Mouse (Mus musculus) fibroblast of lung, adult 2 months (primary cell): ENCODE data around the gene Rabepk.
"Not testable (repeated sequence)": the region's sequence is repeated elsewhere in the genome, so short reads cannot be mapped to it uniquely, and the experiment has no call there.

Source experiments
- DNase-seq: peaks from one replicate; pipeline ENCODE4 v3.0.0-alpha.2; 2011; ENCODE audit warnings: low read depth

Rabepk gene

GRCm38 (mm10) chr2:34804172-34804571 is 4.5 kb upstream of the Rabepk start:
- DNase-seq = no peak

- DNase-seq = no peak
Measured at GRCm38 (mm10) chr2:34803746-34804145, 4.0 kb upstream of the Rabepk start.

- not testable (repeated sequence) for DNase-seq
Measured at GRCm38 (mm10) chr2:34802565-34803245, 3.0 kb upstream of the Rabepk start.

- DNase-seq = peak; percentile 97
Measured at GRCm38 (mm10) chr2:34801516-34802482, 2.1 kb upstream of the Rabepk start.

- DNase-seq = no peak
Measured at GRCm38 (mm10) chr2:34800371-34800770, 659 bp upstream of the Rabepk start.

DNA sequence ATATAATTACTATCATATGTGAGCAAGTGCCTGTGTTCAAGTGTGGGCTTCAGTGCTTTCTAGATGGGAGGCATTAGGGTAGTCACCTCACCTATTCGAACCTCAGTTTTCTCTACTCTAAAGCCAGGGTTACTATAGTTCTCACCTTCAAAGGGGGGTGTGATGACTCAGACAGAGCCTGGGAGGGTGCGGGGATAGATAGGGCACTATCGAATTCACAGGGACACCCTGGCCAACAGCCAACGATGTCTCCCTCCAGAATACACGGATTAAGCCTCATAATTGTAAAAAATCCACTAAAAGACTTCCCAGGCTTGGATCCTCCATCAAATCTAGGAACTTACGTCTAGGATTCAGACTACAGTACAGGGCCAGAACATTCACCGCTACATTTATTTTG is 4.3 kb downstream of the Rabepk start:
- no peak for DNase-seq

DNA sequence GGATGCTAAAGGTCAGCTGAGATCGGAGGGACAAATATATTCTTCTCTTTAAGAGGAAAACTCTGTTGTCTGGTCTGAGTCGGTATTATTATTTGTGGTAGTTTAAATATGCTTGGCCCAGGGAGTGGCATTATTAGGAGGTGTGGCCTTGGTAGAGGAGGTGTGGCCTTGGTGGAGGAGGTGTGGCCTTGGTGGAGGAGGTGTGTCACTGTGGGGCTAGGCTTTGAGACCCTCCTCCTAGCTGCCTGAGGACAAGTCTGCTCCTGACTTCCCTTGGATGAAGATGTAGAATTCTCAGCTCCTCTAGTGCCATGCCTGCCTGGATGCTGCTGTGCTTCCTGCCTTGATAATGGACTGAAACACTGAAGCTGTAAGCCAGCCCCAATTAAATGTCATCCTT is 5.2 kb downstream of the Rabepk start:
- DNase-seq = no peak

- not testable (repeated sequence) for DNase-seq
Measured at GRCm38 (mm10) chr2:34792543-34792942, 7.2 kb downstream of the Rabepk start.

- DNase-seq = no peak
Measured at GRCm38 (mm10) chr2:34790282-34790681, 9.4 kb downstream of the Rabepk start.

DNA sequence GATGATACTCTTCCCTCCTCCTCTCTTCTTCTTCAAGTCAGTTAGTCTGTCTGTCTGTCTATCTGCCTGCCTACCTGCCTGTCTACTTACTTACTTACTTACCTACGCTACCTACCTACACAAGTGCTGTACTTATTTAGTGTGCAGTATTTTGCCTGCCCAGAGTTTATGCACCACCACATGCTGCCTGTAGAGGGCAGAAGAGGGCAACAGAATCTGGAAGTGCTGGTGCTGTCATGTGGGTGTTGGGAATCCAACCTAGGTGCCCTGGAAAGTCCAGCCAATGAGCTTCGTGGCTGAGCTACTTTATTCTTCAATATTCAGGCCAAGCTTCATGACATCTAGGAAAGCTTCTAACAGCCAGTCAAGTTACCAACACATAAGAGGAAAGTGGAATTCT is 15.6 kb downstream of the Rabepk start:
- DNase-seq = no peak

DNA sequence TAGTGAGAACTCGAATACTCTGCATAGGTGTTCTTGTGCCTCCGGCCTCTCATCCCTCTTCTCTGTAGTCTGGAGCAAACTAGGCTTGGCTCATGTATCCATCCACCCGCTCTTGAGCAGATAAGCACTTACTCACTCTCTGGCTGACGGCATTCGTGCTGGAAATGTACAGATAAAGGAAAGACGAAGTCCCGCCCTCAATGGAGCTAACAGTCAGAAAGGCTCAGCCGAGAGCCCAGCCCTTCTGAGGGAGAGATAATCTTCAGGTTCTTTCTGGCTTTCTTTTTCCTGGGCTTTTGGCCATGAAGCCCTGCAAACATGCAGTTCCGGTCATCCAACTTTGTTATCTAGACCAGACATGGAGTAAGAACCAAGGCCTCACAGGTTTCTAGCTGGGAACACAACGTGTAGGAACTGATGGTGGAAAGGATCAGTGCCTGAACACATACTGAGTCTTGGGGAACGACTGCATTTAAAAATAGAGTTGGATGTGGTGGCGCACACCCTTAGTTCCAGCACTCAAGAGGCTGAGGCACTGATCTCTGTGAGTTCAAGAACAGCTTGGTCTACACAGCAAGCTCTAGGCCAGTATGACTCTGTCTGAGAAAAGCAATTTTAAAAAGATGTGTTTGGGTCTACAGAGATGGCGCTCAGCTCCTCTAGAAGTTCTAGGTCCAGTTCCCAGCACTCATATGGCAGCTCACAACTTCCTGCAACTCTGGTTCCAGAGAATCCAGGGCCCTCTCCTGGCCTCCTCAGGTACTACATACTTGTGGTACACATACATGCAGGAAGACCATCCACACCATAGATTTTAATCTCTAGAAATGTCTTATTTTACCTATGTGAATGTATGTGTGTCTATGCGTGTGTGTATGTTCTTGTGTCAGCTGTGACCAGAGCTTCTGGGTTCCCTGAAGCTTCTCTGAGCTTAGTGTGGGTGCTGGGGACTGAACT is 16.4 kb downstream of the Rabepk start:
- no peak for DNase-seq

GRCm38 (mm10) chr2:34777237-34777868 is 22.4 kb downstream of the Rabepk start:
- no peak for DNase-seq

DNA sequence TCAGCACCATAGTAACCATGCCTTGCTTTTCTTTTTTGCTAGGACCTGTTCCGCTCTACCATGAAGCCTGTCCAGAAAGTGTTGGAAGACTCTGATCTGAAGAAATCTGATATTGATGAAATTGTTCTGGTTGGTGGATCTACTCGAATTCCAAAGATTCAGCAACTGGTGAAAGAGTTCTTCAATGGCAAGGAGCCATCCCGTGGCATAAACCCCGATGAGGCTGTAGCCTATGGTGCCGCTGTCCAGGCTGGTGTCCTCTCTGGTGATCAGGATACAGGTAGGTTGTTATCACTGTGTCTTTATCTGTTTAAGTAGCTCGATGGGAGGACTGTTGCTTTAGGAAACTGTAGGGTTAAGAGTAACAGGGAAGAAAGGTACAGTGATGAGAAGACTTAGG is 25.2 kb downstream of the Rabepk start:
- DNase-seq = no peak

GRCm38 (mm10) chr2:34773673-34774072 is 26.0 kb downstream of the Rabepk start:
- DNase-seq = no peak

DNA sequence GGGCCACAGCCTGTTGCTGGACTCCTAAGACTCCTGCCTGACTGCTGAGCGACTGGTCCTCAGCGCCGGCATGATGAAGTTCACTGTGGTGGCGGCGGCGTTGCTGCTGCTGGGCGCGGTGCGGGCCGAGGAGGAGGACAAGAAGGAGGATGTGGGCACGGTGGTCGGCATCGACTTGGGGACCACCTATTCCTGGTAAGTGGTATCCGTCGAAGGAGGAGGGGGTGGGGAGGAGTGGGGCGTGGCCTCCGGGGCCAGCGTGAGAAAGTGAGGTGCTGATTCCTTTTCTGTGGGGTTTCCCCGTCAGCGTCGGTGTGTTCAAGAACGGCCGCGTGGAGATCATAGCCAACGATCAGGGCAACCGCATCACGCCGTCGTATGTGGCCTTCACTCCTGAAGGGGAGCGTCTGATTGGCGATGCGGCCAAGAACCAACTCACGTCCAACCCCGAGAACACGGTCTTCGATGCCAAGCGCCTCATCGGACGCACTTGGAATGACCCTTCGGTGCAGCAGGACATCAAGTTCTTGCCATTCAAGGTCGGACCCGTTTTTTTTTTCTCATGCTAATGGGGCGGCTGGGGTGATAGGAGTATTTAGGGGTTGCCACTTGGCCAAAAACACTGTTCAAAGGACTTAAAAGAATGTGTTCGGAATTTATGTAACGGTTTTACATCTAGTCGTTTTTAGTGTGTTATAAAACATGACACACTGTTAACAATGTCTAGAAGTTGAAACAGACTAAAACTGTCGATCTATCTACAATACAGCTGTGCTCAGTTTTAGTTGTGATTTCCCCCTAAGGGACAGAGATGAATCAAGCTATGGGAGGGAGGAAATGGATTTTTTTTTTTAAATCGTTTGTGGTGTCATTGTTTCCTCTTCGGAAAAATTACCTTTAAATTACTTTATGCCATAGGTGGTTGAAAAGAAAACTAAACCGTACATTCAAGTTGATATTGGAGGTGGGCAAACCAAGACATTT is 27.2 kb downstream of the Rabepk start:
- no peak for DNase-seq

GRCm38 (mm10) chr2:34771368-34772226 is 28.1 kb downstream of the Rabepk start, which contains the start of gene Hspa5:
Gene Hspa5 (plus strand): TSS chr2:34771970.
- DNase-seq = peak; percentile 100

DNA sequence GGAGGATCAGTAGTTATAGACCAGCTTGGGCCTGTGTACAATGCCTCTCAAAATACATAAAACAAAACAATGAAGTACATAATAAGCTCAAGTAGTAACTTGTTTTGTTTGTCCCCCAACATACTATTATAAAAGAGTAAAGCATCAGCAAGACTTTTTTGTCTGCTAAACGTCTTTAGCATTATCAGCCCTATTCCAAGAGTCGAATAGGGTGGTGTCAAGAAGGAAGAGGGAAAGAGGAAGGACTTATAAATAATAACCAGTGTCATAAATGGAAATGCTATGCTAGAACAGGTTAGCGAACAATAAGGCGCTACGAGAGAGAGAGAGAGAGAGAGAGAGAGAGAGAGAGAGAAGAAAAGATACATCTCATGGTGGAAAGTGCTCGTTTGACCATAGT is 28.8 kb downstream of the Rabepk start:
- DNase-seq = no peak

- no peak for DNase-seq
Measured at GRCm38 (mm10) chr2:34770049-34770448, 29.7 kb downstream of the Rabepk start.

DNA sequence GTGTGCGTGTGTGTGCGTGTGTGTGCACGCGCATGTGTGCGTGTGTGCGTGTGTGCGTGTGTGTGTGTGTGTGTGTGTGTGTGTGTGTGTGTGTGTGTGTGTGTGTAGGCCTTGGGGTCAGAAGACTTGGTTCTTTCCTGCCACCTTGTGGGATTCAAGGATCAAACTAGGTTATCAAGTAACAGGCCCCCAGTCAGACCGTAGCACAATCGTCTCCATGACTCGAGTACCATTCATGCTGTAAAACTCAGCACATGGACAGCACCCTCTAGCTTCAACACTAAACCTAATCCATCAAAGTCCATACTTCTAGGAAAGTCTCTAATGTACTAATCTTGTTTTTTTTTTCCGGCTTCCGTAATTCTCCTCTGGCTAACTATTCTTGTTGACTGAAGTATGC is 34.9 kb downstream of the Rabepk start:
- no peak for DNase-seq
